Mouse (Mus musculus) 3T3-L1 (cell line): ENCODE measurements around the gene Bcl2l1.

Source experiments
- DNase-seq: peaks from one replicate; pipeline ENCODE4 v3.0.0-alpha.2; 2015; ENCODE audit warnings: low read depth, low spot score

The Bcl2l1 gene

DNA sequence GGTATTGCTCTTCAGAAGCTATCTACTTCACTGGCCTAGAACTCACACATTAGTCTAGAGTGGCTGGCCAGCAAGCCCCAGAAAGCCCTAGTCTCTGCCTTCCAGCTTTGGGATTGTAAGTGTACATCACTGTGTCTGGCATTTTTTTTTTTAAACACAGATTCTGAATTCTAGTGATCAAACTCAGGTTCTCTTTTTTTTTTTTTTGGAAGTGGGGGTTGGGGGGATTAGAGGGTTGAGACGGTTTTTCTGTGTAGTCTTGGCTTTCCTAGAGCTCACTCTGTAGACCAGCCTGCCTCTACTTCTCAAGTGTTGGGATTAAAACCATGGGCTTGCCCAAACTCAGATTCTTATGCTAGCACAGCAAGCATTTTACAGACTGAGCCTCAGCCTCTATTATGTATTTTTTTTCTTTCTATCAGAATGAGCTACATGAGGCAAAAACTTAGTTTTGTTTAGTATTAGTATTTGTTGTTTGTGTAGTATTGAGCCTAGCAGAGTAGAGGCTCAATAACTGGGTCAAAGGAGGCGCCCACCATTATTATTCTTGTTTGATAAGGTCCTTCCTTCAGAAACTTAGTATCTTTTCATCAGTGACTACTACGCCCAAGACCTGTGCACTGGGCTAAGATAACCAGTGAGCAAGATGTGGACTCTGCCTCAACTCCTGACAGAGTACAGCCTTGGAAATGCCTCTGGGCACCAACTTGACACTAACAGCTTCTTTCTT lies 6.9 kb downstream of the Bcl2l1 start:
- DNase-seq: no peak

DNA sequence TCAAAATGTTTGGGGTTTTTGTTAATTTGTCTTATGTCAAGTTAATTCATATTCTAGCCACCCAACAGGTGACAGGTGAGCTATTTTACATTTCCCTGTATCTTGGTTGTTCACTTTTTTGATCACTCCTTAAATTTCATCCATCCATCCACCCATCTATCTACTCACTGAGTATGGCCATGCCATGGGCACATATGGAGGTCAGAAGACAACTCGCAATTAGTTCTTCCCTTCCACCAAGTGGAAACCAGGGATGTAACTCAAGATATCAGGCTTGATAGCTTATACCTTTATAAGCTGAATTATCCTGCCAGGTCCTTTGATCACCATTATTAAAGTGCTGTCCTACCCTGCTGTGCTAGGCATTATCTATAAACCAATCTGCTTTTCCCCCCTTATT lies 7.8 kb downstream of the Bcl2l1 start:
- no peak for DNase-seq

DNA sequence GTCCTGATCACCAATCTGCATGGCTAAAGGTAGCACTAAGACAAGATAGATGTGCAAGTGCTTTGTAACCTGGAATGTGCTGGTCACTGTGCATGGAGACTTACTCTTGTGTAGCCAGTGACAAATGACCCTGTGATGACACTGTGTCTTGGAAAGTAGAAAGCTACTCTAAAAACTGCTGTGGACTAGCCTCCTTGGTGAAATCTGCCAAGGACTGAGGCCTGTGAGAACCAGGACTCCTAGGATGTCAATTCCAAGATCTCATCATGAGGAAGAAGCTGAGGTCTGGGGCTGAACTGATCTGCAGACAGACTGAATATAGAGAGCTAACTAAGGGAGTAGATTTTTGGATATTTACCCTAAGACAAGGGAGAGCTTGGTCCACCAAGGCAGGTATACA lies 10.0 kb downstream of the Bcl2l1 start:
- no peak for DNase-seq

DNA sequence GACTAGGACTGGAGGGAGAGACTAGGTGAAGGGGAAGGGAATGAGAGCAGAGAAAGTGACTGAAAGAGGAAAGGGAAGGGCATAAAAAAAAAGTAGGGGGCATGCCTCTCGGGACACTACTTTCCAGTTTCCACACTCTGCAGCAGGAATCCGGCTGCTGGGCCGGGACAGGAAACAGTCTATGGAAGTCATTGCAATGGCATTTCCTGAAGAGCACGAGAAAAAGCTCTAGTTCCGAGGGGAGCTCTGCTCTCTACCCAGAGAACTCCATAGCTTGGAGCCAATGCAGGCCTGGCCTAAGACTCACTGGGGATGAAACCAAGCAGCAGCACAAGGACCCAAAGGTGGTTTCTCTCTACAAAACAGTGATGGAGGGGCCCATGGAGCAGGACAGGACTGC lies 10.5 kb downstream of the Bcl2l1 start:
- peak; percentile 91 for DNase-seq

DNA sequence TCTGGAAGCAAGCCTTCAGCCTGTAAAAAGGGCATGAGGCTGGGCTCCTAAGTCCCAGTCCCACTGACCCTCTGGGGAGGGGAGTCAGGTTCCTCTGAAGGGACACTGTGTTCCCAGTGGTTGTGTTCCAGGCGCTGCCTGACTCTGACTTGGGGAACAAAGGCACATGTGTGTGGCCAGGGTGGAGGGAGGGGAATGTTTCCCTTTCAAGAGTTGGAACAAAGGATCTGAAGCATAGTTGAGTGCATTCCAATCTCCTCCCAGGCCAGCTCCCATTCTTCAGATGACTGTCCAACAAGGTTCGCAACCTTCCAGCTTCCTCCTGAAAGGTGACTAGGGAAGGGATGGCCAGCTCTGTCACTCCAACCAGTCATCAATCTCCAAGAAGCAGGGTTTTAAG lies 11.2 kb downstream of the Bcl2l1 start:
- DNase-seq: peak; percentile 82

DNA sequence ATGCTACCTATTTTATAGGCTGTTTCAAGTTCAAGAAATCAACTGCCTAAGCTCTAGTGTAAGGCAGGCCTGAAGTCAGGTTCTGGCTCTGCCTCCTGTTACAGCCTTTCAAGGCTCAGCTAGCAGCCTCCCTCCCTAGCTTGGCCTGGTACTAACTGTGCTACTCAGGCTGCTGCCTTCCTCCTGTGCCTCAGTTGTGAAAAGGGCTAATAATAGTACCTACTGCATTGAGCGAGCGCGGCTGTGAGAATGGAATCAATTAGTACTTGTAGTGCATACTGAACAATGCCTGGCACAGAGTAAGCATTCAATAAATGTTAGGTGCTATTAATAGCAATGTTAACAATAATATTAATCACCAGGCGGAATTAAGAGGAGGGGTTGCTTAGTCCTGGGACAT lies 11.6 kb downstream of the Bcl2l1 start:
- no peak for DNase-seq

DNA sequence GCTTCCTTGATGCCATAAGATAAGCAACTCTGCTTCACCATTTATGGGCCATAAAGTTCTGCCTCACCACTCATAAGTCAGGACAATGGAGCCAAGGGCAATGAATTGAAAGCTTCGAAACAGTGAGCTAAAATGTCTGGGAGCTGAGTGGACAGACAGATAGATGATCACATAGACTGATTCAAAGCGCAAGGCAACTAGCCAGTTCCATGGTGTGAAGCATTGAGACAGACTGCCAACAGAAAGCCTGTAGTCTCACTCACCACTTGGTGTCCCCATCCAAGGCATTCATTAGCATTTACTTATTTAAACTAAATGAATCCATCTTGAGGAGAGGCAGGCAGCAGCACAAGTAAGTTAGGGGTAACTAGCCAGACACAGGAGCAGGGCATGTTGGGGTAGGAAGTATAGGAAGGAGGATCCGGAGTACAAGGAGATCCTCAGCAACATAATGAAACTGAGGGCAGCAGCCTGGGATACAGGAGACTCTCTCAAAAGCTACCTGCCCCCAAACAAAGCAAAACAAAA lies 12.4 kb downstream of the Bcl2l1 start:
- DNase-seq: no peak

DNA sequence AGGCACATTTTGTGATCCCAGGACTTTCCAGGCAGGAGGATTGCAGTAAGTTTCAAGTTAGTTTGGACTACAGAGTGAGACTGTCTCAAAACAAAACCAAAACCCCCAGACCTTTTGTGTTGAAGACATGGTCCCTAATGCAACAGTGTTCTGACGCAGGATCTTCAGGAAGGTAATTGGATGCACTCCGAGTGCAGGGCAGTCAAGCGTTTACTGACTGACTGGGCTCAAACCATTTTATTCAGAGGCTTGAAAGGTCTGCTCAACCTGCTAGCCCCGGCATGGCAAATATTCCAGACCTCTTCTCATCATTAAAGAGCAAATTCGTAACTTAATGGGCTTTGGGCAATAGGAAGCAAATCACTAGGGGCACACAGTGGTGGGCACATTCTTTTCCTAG lies 12.8 kb downstream of the Bcl2l1 start:
- DNase-seq: no peak

DNA sequence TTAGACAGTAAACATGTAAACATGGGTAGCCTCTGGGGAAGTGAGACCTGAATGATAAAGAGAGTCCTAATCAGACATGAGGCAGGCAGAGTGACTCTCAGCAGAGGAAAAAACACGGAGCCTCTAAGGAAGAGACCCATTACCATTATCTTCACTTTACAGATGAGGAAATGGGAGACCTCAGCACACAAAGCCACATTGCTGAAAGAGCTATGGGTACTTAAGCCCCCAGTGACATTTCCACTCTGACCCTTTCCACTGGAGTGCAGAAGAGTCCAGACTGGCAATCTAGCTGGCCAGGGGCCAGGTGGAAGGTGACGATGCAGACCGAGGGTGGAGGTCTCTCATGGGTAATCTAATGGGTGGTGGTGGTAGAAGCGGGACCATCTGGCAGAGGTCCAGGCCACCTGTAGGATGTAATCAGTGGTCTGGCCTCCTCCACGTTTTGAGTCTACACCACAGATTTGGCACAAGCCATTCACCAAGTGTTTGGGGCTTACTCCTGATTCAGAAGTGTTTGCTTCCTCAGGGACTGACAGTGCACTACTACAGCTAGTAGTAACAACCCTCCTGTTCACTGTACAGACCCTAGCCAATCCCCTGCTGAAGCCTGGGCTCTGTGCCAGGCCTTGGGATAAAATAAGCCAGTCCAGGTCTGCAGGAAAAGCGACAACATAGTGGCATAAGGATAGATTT lies 13.8 kb downstream of the Bcl2l1 start:
- DNase-seq: no peak

DNA sequence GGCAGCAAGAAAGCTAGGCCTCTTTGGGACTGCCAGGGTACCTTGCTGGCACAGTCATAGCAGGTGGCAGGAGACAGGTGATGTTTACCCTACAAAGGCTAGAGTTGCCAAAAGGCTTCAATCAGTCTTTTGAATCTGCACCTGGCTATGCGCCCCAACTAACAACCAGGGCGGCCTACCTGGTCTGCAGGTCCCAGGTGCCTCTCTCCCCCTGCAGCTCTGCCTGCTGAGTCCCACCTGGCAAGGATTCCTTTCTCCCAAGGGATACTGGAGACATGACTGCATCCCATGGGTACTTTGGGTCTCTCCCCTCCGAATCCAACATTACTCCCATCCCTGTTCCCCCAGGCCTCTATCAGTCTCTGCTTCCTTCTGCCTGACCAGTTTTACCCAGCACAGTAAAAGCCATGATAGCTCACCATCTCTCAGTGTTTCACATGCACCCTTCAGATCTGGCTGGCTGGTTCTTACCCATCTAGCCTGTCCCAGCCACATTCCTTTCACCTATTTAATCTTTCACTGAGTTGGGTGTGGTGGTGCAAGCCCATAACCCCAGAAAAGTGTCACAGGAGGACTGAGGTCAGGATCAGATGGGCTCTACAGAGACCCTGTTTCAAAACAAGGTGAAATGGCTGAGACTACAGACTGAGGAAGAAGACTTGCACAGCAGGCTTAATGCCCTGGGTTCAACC lies 14.7 kb downstream of the Bcl2l1 start:
- DNase-seq: no peak

DNA sequence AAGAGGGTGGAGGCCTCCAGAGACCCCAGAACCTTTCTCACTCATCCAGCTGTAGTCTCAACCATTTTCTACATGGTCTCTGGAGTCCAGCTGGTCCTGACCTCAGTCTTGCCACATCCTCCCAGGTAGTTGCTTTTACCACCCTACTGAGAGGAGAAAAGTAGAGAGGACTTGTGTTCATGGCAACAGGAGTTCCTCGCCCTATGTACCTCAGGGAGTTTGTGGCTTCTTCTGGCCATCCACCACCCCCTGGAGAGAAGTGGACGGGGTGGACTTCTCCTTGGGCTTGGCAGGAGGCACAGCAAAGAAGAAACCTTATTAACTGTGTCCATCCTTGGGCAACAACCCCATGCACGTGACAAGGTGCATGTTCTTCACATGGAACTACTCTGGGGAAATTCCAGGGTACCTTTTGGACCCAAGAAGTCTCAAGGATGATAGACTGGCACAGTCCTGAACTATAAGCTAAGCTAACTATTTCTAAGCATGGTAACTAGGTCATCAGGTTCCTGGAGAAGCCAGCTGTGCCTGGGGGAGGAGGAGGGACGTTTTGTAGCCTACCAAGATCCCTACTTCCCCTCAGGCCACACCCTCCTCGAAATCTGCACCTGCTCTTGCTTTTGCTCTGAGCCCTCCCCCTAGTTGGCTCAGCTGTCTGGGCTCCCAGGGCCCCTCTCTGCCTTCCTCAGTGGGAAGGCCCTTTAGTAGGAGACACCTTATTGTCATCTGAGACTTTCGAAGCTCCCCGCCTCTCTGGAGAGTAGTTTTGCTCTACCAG lies 15.5 kb downstream of the Bcl2l1 start:
- no peak for DNase-seq

DNA sequence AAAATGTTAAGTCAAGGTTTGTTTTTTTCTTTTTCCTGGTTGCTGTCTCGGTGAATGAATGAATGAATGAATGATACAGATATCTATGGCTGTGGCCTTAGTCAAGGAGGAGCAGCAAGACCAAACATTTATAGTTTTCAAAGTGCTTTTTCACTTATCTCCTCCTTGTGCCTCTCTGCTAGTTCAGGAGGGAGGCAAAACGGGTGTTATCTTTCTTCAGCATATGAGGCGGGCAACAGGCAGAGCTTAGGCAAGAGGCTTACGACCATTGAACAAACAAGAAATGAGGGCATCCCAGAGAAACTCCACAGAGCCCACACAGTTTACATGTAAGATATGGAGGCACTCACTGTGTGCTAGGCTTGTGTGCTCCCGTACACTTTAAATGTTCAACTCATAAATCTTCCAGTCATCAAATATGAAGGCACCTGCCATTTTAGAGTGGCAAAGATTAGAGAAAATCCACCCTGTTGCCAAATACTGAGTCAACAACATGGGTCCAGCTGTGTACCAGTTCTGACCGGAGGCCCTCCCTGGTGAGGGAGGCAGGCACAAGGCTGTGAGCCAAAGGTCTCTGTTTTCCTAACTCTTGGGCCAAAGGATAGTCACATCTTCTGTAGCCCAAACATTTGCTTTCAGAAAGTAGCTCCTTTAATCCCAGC lies 17.2 kb downstream of the Bcl2l1 start:
- peak; percentile 56 for DNase-seq

DNA sequence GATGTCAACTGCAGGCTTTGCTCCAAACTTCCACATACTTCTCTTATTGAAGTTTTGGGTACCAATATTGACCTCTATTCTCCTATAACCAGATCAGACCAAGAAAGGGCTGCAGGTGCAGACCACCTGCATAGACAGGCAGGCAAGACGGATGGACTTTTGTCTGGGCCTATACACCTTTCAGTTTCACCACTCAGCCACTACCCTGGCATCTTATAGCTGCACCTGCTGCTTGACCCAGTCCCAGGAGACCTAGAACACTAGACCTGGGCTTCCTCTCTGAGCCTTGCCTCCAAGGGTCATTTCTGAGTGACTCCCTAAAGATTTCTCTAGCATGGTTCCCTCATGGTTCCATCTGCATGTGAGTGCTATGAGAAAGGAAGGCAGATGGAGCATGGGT lies 18.3 kb downstream of the Bcl2l1 start:
- no peak for DNase-seq

DNA sequence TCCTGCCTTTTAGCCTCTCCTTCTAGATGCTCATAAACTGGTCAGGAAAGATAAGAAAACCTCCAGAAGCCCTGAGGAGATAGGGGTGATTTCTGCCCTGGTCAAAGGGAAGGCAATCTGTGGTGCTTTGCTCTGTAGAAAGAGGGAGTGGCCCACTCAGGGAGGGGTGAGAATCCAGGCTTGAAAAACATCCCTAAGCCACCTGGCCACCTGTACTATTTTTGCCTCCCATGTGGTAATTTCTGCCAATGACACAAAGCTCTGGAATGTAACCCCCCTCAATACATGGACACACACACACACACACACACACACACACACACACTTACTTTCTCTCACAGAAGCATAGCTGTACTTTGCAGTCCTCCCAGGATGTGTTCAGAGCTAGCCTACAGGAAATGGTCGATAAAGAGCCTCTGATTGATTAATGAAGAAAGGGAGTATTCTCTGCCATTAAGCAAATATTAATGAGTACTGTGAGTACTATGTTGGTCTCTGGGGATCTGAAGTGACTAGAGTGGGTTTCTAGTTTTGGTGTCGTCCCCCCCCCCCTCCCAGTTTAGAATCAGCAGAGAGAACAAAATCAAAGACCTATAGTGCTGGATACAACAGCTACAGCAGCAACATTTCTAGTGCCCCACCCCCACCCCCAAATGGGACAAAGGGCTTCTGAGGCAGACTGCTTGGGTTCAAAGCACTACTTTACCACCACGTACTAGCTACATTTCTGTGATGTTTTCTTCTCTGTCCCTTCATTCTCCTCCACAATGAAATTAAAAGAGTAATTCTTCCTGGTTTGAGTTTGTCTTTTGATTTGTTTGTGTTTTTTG lies 20.0 kb downstream of the Bcl2l1 start:
- peak; percentile 33 for DNase-seq

DNA sequence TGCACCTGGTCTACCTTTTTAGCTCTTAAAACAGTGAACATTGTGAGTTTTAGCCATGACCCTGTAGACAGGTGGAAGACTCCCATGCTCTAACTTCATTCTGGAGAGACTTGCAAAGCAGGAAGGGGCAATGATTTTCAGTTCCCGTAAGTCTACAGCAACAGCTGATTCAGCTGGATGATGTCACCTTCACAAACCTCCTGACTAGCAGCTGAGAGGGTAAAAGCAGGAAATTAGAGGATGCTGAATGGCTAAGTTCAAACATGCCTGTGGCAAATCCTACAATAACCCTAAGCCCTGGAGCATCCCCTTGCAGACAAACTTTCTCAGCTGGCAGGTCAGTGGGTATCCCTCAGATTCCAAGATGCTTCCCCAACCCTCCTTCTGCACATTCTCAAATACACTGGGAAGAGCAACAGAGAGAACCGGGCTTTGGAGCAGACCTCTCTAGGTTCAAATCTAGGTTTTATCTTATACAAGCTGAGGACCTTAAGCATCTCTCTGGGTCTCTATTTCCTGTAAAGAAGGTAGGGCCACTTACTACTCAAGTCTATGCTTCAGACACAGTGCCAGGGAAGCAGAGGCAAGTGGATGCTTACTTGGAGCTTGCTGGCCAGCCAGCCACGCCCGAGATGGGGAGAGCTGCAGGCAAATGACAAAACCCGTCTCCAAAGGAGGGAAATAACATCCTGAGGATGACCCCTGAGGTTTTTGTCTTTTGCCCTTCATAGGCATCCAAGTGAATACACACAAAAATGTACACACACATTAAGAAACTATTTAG lies 21.2 kb downstream of the Bcl2l1 start:
- DNase-seq: peak; percentile 75

DNA sequence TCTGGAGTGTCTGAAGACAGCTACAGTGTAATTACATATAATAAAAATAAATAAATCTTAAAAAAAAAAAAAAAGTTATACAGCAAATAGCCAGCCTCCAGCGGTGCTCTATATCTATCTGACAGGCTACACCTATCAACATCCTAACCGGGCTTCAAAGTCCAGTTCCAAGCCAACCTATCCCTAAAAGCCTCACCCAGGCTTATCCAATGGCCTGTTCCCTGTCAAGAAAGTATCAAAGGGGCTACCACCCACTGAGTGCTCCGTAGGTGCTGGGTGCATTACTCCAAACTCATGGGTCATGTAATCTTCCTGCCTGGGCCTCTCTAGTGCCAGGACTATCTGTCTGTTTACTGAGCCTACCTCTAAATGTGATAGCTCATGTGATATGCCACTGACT lies 23.4 kb downstream of the Bcl2l1 start:
- no peak for DNase-seq

DNA sequence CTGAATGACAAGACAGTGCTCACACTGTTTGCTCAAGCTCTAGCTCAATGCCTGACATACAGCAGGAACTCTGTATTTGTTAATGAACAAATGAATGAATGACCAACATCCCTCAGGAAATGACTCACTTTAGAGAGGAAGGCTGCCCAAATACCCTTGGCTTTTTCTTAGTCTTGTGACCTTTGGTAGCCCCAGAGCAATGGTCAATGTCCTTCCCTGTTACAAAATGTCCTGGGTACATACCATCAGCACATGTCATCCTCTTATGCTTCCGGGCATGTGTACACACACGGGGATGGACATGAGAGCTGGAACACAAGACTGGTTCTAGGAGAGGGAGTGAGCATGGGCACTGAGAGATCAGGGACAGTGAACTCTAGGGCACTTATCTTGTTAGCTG lies 25.5 kb downstream of the Bcl2l1 start:
- peak; percentile 92 for DNase-seq

DNA sequence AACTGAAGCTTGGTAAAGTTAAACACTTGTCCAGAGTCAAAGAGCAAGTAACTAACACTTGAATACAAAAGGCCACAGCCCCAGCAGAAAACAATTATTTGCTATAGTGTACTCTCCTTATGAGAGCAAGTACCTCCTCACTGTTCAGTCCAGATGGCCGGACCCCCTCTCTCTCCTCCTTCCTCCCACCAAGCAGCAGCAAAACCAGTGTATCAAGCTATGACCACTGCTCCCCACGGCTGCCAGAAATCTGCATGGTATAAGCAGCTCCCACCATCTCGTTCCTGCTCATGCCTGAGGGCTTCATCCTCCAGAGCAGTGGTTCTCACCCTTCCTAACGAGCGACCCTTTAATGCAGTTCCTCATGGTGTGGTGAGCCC lies 26.4 kb downstream of the Bcl2l1 start:
- no peak for DNase-seq

DNA sequence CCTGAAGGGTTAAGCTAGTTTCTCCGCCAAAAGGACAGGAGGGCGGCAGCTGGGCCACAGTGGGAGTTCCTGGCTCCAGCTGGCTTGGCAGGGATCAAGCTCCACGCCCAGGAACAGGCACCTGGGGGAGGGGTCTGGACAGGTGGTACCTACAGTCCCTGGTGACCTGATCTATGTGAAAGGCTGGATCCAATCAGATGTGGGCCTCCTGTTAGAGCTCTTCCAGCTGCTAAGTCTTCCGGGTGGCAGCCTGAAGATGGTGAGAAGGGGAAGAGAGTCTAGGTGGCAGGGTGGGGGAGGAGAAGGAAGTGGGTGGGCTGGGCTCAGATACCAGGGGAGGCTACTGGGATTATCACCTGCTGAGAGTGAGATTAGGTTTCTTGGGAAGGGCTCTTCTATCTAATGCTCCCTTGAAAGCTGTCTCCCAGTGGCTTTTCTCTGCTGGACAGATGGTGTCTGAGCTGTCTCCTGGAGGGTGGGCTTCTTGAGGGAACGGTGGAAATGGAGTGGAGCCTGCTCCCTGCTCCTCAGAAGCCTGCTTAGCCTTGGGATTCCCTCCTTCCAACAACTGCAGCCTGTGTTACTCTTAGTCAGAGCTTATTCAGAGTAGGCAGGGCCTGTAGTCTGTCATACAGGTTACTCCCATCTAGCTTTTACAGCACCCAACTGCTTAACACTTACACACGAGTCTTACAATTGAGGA lies 27.0 kb downstream of the Bcl2l1 start:
- peak; percentile 59 for DNase-seq
